Mouse (Mus musculus): Measurements from ENCODE around the gene Vwa5b2.

- no peak for TF ChIP-seq CTCF (IDR thresholded peaks at IDR 0.05; ENCODE audit: borderline replicate concordance, extremely low read depth, insufficient read depth, insufficient read length)
- peak; percentile 63; the same call in 1 of the 2 replicates for TF ChIP-seq POLR2A (IDR thresholded peaks at IDR 0.05; ENCODE audit: borderline replicate concordance, extremely low read depth, insufficient read depth, insufficient read length, poor library complexity, severe bottlenecking)
Observed at GRCm38 (mm10) chr16:20651076-20651946, 62.0 kb downstream of the Vwa5b2 start, which contains the start of gene Psmd2.
